Mouse (Mus musculus) heart, postnatal 0 days (tissue): ENCODE data around the gene Uvrag.

Experiments used
- CTCF ChIP-seq: IDR thresholded peaks from 2 replicates; pipeline ENCODE4 v1.5.1; 2016; ENCODE audit warnings: antibody characterized with exemption, control low read depth, low read depth
- EP300 ChIP-seq: IDR thresholded peaks from 2 replicates; pipeline ENCODE4 v1.6.1; 2016; ENCODE audit warnings: antibody characterized with exemption, low read depth

- no peak for TF ChIP-seq CTCF
- no peak for TF ChIP-seq EP300
These were observed 5.1 kb upstream of the Uvrag start for GRCm38 (mm10) chr7:99146011-99146410.
